Mouse (Mus musculus): ENCODE results near the gene Gnaq. TPM values are rescaled to one million over a fixed set of nuclear protein-coding genes. Genes with fewer than 3 reads are reported as not detected.

The Gnaq gene
- polyA plus RNA-seq, 1 experiment from 2014 or later: 18.1 TPM

GRCm38 (mm10) chr19:16403101-16403500 is 270.5 kb downstream of the Gnaq start:
- Histone ChIP-seq H3K36me3 (ENCODE audit: control insufficient read depth, insufficient read depth, low read length) (no peaks in the 10 kb centered on the region), H3K4me1 (replicated peaks; ENCODE audit: control insufficient read depth, insufficient read depth) (no peaks in the 10 kb centered on the region), H3K4me2 (replicated peaks; ENCODE audit: low read depth) (no peak overlapping the region), H3K27me3 (ENCODE audit: control insufficient read depth, insufficient read depth, low read length) (no peaks in the 10 kb centered on the region), H3K27ac (replicated peaks) (no peak overlapping the region), H3K9me3 (ENCODE audit: control insufficient read depth, low read length) (no peaks in the 10 kb centered on the region), H3K9ac (ENCODE audit: low read length) (no peak overlapping the region), H3K4me3 (ENCODE audit: low read depth, low read length) (no peak overlapping the region)
- TF ChIP-seq EP300 (optimal IDR thresholded peaks at IDR 0.05): no peak
- no peak for TF ChIP-seq CTCF (IDR thresholded peaks at IDR 0.05; ENCODE audit: low read depth)
- ATAC-seq (ENCODE audit: low FRiP score, low TSS enrichment): no peak
- 71% methylated on average over 6 of the region's 6 CpGs for WGBS
- no peak for DNase-seq (ENCODE audit: low spot score)

GRCm38 (mm10) chr19:16407727-16408126 is 275.1 kb downstream of the Gnaq start:
- no peaks in the 10 kb centered on the region for H3K36me3 ChIP-seq (ENCODE audit: control insufficient read depth, insufficient read depth, low read length)
- ATAC-seq (ENCODE audit: low FRiP score, low TSS enrichment): no peak
- no peak overlapping the region for H3K4me2 ChIP-seq (replicated peaks; ENCODE audit: low read depth)
- H3K4me3 ChIP-seq (ENCODE audit: low read depth, low read length): no peak overlapping the region
- no peak for TF ChIP-seq EP300 (optimal IDR thresholded peaks at IDR 0.05)
- TF ChIP-seq CTCF (IDR thresholded peaks at IDR 0.05; ENCODE audit: low read depth): no peak
- H3K27ac ChIP-seq (replicated peaks): no peak overlapping the region
- DNase-seq (ENCODE audit: low spot score): no peak
- no peak overlapping the region for H3K9ac ChIP-seq (ENCODE audit: low read length)
- 80% methylated on average over 1 of the region's 1 CpGs for WGBS
- H3K4me1 ChIP-seq (replicated peaks; ENCODE audit: control insufficient read depth, insufficient read depth): no peaks in the 10 kb centered on the region
- no peaks in the 10 kb centered on the region for H3K9me3 ChIP-seq (ENCODE audit: control insufficient read depth, low read length)
- H3K27me3 ChIP-seq (ENCODE audit: control insufficient read depth, insufficient read depth, low read length): no peaks in the 10 kb centered on the region

- no peak overlapping the region for H3K27ac ChIP-seq (replicated peaks)
- H3K36me3 ChIP-seq (ENCODE audit: control insufficient read depth, insufficient read depth, low read length): no peaks in the 10 kb centered on the region
- 0 out of 2 replicates have a peak, but pooled peaks have one; percentile 24 for ATAC-seq (ENCODE audit: low FRiP score, low TSS enrichment)
Observed at GRCm38 (mm10) chr19:16411302-16411701, 278.7 kb downstream of the Gnaq start.

GRCm38 (mm10) chr19:16418086-16418663 is 285.5 kb downstream of the Gnaq start:
- TF ChIP-seq CTCF (IDR thresholded peaks at IDR 0.05; ENCODE audit: low read depth): no peak
- no peak for TF ChIP-seq EP300 (optimal IDR thresholded peaks at IDR 0.05)
- H3K4me1 ChIP-seq (replicated peaks; ENCODE audit: control insufficient read depth, insufficient read depth): no peaks in the 10 kb centered on the region
- H3K27ac ChIP-seq (replicated peaks): no peak overlapping the region
- 71% methylated on average over 5 of the region's 5 CpGs for WGBS
- H3K9ac ChIP-seq (ENCODE audit: low read length): no peak overlapping the region
- no peaks in the 10 kb centered on the region for H3K36me3 ChIP-seq (ENCODE audit: control insufficient read depth, insufficient read depth, low read length)
- ATAC-seq (ENCODE audit: low FRiP score, low TSS enrichment): no peak
- no peak overlapping the region for H3K4me2 ChIP-seq (replicated peaks; ENCODE audit: low read depth)
- no peaks in the 10 kb centered on the region for H3K27me3 ChIP-seq (ENCODE audit: control insufficient read depth, insufficient read depth, low read length)
- H3K4me3 ChIP-seq (ENCODE audit: low read depth, low read length): no peak overlapping the region
- H3K9me3 ChIP-seq (ENCODE audit: control insufficient read depth, low read length): no peaks in the 10 kb centered on the region
- DNase-seq (ENCODE audit: low spot score): no peak

More at GRCm38 (mm10) chr19:16411302-16411701, 278.7 kb downstream of the Gnaq start:
- no peak for DNase-seq (ENCODE audit: low spot score)
- H3K9ac ChIP-seq (ENCODE audit: low read length): no peak overlapping the region
- H3K4me1 ChIP-seq (replicated peaks; ENCODE audit: control insufficient read depth, insufficient read depth): no peaks in the 10 kb centered on the region
- no peak overlapping the region for H3K4me2 ChIP-seq (replicated peaks; ENCODE audit: low read depth)
- H3K27me3 ChIP-seq (ENCODE audit: control insufficient read depth, insufficient read depth, low read length): no peaks in the 10 kb centered on the region
- H3K9me3 ChIP-seq (ENCODE audit: control insufficient read depth, low read length): no peaks in the 10 kb centered on the region
- TF ChIP-seq EP300 (optimal IDR thresholded peaks at IDR 0.05) (no peak), CTCF (IDR thresholded peaks at IDR 0.05; ENCODE audit: low read depth) (no peak)
- H3K4me3 ChIP-seq (ENCODE audit: low read depth, low read length): no peak overlapping the region

GRCm38 (mm10) chr19:16425596-16425995 is 293.0 kb downstream of the Gnaq start:
- 60% methylated on average over 2 of the region's 2 CpGs for WGBS
- no peak overlapping the region for H3K4me2 ChIP-seq (replicated peaks; ENCODE audit: low read depth)
- H3K4me3 ChIP-seq (ENCODE audit: low read depth, low read length): no peak overlapping the region
- no peaks in the 10 kb centered on the region for H3K4me1 ChIP-seq (replicated peaks; ENCODE audit: control insufficient read depth, insufficient read depth)
- TF ChIP-seq CTCF (IDR thresholded peaks at IDR 0.05; ENCODE audit: low read depth): no peak
- TF ChIP-seq EP300 (optimal IDR thresholded peaks at IDR 0.05): no peak
- H3K27ac ChIP-seq (replicated peaks): no peak overlapping the region
- H3K36me3 ChIP-seq (ENCODE audit: control insufficient read depth, insufficient read depth, low read length): no peaks in the 10 kb centered on the region
- H3K9ac ChIP-seq (ENCODE audit: low read length): no peak overlapping the region
- H3K9me3 ChIP-seq (ENCODE audit: control insufficient read depth, low read length): no peaks in the 10 kb centered on the region
- ATAC-seq (ENCODE audit: low FRiP score, low TSS enrichment): no peak
- DNase-seq (ENCODE audit: low spot score): no peak
- no peaks in the 10 kb centered on the region for H3K27me3 ChIP-seq (ENCODE audit: control insufficient read depth, insufficient read depth, low read length)

- no peak overlapping the region for H3K9ac ChIP-seq (ENCODE audit: low read length)
- H3K27me3 ChIP-seq (ENCODE audit: control insufficient read depth, insufficient read depth, low read length): no peaks in the 10 kb centered on the region
- ATAC-seq (ENCODE audit: low FRiP score, low TSS enrichment) (no peak), DNase-seq (ENCODE audit: low spot score) (no peak)
- no peak overlapping the region for H3K4me3 ChIP-seq (ENCODE audit: low read depth, low read length)
- H3K4me1 ChIP-seq (replicated peaks; ENCODE audit: control insufficient read depth, insufficient read depth): peaks cover 5% of the 10 kb centered on the region; the same call in 1 of the 2 replicates
- H3K36me3 ChIP-seq (ENCODE audit: control insufficient read depth, insufficient read depth, low read length): no peaks in the 10 kb centered on the region
- no peak overlapping the region for H3K4me2 ChIP-seq (replicated peaks; ENCODE audit: low read depth)
- H3K9me3 ChIP-seq (ENCODE audit: control insufficient read depth, low read length): no peaks in the 10 kb centered on the region
- 85% methylated on average over 8 of the region's 8 CpGs for WGBS
- TF ChIP-seq EP300 (optimal IDR thresholded peaks at IDR 0.05): no peak
- TF ChIP-seq CTCF (IDR thresholded peaks at IDR 0.05; ENCODE audit: low read depth): no peak
- H3K27ac ChIP-seq (replicated peaks): no peak overlapping the region
Observed at GRCm38 (mm10) chr19:16431368-16431767, 298.7 kb downstream of the Gnaq start.
